Mouse (Mus musculus) hindbrain, embryonic 15.5 days (tissue): ENCODE results near the gene Ptprd. TPM values are rescaled to one million over a fixed set of nuclear protein-coding genes. Genes with fewer than 3 reads are reported as not detected.

Experiments
- ATAC-seq: fragments of 200-750 bp; cut with Nextera tagmentation; 2 replicates; pipeline ENCODE4 v1.8.0; 2017; ENCODE audit warnings: low read depth, moderate number of reproducible peaks, moderate TSS enrichment; ENCODE audit not compliant: low FRiP score
- H3K27ac ChIP-seq: fragments of 300-500 bp; sonication (generic); replicated peaks from 2 replicates; pipeline ENCODE4 v1.5.1; 2015; ENCODE audit warnings: mild to moderate bottlenecking, inconsistent platforms
- H3K27me3 ChIP-seq: fragments of 300-500 bp; sonication (generic); 2 replicates; pipeline ENCODE4 v1.6.1; 2015; ENCODE audit warnings: control low read depth, inconsistent platforms
- H3K36me3 ChIP-seq: fragments of 300-500 bp; sonication (generic); 2 replicates; pipeline ENCODE4 v1.6.1; 2015; ENCODE audit warnings: control low read depth, inconsistent platforms
- H3K4me1 ChIP-seq: fragments of 300-500 bp; sonication (generic); replicated peaks from 2 replicates; pipeline ENCODE4 v1.6.1; 2015; ENCODE audit warnings: control low read depth, inconsistent platforms
- H3K4me2 ChIP-seq: fragments of 300-500 bp; sonication (generic); 2 replicates; pipeline ENCODE4 v1.6.1; 2015; ENCODE audit warnings: moderate library complexity, mild to moderate bottlenecking, inconsistent platforms
- H3K4me3 ChIP-seq: fragments of 300-500 bp; sonication (generic); 2 replicates; pipeline ENCODE4 v1.5.1; 2015; ENCODE audit warnings: mild to moderate bottlenecking, inconsistent platforms
- H3K9ac ChIP-seq: fragments of 300-500 bp; sonication (generic); 2 replicates; pipeline ENCODE4 v1.6.1; 2015; ENCODE audit warnings: inconsistent platforms
- H3K9me3 ChIP-seq: fragments of 300-500 bp; sonication (generic); 2 replicates; pipeline ENCODE4 v1.6.1; 2016; ENCODE audit warnings: control low read depth, inconsistent platforms
- WGBS: fragments of 180-500 bp; shearing (Covaris S2); methylation state at CpG from one replicate; pipeline ENCODE4 v1.1.7; 2015; 5-methylcytosine and 5-hydroxymethylcytosine counted together
- polyA plus RNA-seq: library from polyadenylated mRNA; unstranded; fragments of >200 nt; fragmentation: Nextera tagmentation; extraction: Ambion mirVana; gene quantifications from 2 replicates; pipeline ENCODE4 v1.2.1, GENCODE M21; 2015

Ptprd gene
- polyA plus RNA-seq, 1 experiment from 2014 or later, result 78.2 TPM

DNA sequence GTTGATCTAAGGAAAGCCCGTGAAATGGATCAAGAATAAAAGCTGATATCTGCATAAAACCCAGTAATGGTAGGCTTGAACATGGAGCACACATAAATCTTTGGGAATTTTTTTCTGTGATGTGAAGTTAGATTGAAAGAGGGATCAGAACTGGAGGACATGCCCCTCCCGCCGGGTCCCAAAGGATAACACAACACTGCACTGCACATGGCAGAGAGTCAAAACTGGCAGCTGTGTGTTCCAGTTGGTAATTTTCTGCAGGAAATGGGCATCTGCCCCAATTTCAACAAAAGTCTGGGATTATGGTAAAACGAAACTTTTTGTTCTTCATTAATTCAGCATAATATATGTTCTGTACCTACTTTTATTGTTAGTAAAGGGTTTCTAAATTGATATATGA, 1409.1 kb downstream of the Ptprd start:
- peaks cover 5% of the 10 kb centered on the region; the same call in 1 of the 2 replicates for H3K4me1 ChIP-seq
- H3K9ac ChIP-seq, result no peak overlapping the region
- no peak overlapping the region for H3K4me2 ChIP-seq
- no peaks in the 10 kb centered on the region for H3K27me3 ChIP-seq
- H3K4me3 ChIP-seq, result no peak overlapping the region
- H3K36me3 ChIP-seq, result no peaks in the 10 kb centered on the region
- ATAC-seq, result no peak
- WGBS, result 75% methylated on average over 4 of the region's 4 CpGs
- H3K9me3 ChIP-seq, result no peaks in the 10 kb centered on the region
- H3K27ac ChIP-seq, result no peak overlapping the region

GRCm38 (mm10) chr4:76798010-76799007, 1413.5 kb downstream of the Ptprd start:
- H3K4me1 ChIP-seq, result peaks cover 5% of the 10 kb centered on the region; the same call in 1 of the 2 replicates
- no peak for ATAC-seq
- 28% methylated on average over 9 of the region's 9 CpGs for WGBS
- no peak overlapping the region for H3K4me3 ChIP-seq
- H3K9ac ChIP-seq, result no peak overlapping the region
- H3K27ac ChIP-seq, result no peak overlapping the region
- no peaks in the 10 kb centered on the region for H3K9me3 ChIP-seq
- no peak overlapping the region for H3K4me2 ChIP-seq
- H3K27me3 ChIP-seq, result no peaks in the 10 kb centered on the region
- H3K36me3 ChIP-seq, result no peaks in the 10 kb centered on the region

- no peak overlapping the region for H3K9ac ChIP-seq
- no peak overlapping the region for H3K27ac ChIP-seq
- H3K36me3 ChIP-seq, result no peaks in the 10 kb centered on the region
- no peak overlapping the region for H3K4me3 ChIP-seq
- WGBS, result 81% methylated on average over 2 of the region's 2 CpGs
- H3K4me1 ChIP-seq, result no peaks in the 10 kb centered on the region
- ATAC-seq, result no peak
- no peaks in the 10 kb centered on the region for H3K27me3 ChIP-seq
- no peak overlapping the region for H3K4me2 ChIP-seq
- H3K9me3 ChIP-seq, result no peaks in the 10 kb centered on the region
Observed at GRCm38 (mm10) chr4:76785389-76785788, 1426.4 kb downstream of the Ptprd start.

GRCm38 (mm10) chr4:76779558-76780124, 1432.1 kb downstream of the Ptprd start:
- no peaks in the 10 kb centered on the region for H3K9me3 ChIP-seq
- no peaks in the 10 kb centered on the region for H3K36me3 ChIP-seq
- H3K4me1 ChIP-seq, result no peaks in the 10 kb centered on the region
- no peak overlapping the region for H3K27ac ChIP-seq
- H3K4me3 ChIP-seq, result no peak overlapping the region
- no peak for ATAC-seq
- H3K9ac ChIP-seq, result no peak overlapping the region
- H3K27me3 ChIP-seq, result no peaks in the 10 kb centered on the region
- 58% methylated on average over 4 of the region's 4 CpGs for WGBS
- no peak overlapping the region for H3K4me2 ChIP-seq

GRCm38 (mm10) chr4:76766918-76767317, 1444.8 kb downstream of the Ptprd start:
- Histone ChIP-seq H3K4me1 (no peaks in the 10 kb centered on the region), H3K27ac (no peak overlapping the region), H3K36me3 (no peaks in the 10 kb centered on the region), H3K27me3 (no peaks in the 10 kb centered on the region), H3K4me3 (no peak overlapping the region), H3K9me3 (no peaks in the 10 kb centered on the region), H3K9ac (no peak overlapping the region), H3K4me2 (no peak overlapping the region)
- 88% methylated on average over 3 of the region's 3 CpGs for WGBS
- no peak for ATAC-seq

- Histone ChIP-seq H3K36me3 (no peaks in the 10 kb centered on the region), H3K4me3 (no peak overlapping the region), H3K9ac (no peak overlapping the region), H3K9me3 (no peaks in the 10 kb centered on the region), H3K27me3 (no peaks in the 10 kb centered on the region), H3K4me1 (no peaks in the 10 kb centered on the region), H3K27ac (no peak overlapping the region), H3K4me2 (no peak overlapping the region)
- ATAC-seq, result no peak
- WGBS, result 82% methylated on average over 2 of the region's 2 CpGs
Observed at GRCm38 (mm10) chr4:76766429-76766828, 1445.3 kb downstream of the Ptprd start.

DNA sequence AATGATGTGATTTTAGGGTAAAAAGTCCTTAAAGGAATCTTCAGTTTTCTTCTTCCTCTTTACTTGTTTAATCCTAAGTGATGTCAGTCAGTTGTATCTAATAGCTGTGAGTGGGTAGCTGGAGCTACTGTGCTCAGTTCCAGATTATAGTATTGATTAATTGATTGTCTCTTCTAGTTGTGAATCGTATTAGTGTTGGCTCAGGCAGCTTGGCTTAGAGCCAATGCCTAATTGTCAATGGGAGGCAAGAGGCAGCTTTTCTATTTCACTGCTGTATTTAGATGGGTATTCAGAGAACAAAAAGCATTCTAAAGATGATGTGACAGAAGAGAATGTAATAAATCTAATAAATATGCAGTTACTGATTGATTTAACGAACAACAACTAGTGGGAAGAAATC, 1461.1 kb downstream of the Ptprd start:
- no peaks in the 10 kb centered on the region for H3K9me3 ChIP-seq
- no peak overlapping the region for H3K27ac ChIP-seq
- 23% methylated on average over 2 of the region's 2 CpGs for WGBS
- H3K4me2 ChIP-seq, result no peak overlapping the region
- no peaks in the 10 kb centered on the region for H3K27me3 ChIP-seq
- ATAC-seq, result no peak
- no peaks in the 10 kb centered on the region for H3K4me1 ChIP-seq
- no peaks in the 10 kb centered on the region for H3K36me3 ChIP-seq
- no peak overlapping the region for H3K4me3 ChIP-seq
- no peak overlapping the region for H3K9ac ChIP-seq

DNA sequence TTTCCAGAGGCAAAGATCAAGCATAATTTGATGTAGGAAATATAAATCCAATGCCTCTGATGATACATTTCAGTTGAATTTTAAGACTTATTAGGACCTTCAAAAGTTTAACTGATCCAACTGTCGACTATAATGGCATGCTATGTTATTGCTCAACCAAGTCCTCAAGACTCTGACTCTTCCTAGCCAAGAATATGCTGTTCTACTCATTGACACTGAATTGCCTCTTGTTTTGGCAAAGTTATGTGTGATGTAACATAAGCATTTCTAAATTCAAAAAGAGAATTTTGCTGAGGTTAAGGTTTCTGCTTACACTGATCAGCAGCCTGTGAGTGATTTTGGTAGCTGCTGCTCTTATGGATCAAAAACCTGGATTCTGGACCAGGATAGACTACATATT, 1475.9 kb downstream of the Ptprd start:
- Histone ChIP-seq H3K9me3 (no peaks in the 10 kb centered on the region), H3K9ac (no peak overlapping the region), H3K27ac (no peak overlapping the region), H3K36me3 (no peaks in the 10 kb centered on the region), H3K27me3 (no peaks in the 10 kb centered on the region), H3K4me1 (no peaks in the 10 kb centered on the region), H3K4me3 (no peak overlapping the region), H3K4me2 (no peak overlapping the region)
- no peak for ATAC-seq
- 80% methylated on average over 1 of the region's 1 CpGs for WGBS

DNA sequence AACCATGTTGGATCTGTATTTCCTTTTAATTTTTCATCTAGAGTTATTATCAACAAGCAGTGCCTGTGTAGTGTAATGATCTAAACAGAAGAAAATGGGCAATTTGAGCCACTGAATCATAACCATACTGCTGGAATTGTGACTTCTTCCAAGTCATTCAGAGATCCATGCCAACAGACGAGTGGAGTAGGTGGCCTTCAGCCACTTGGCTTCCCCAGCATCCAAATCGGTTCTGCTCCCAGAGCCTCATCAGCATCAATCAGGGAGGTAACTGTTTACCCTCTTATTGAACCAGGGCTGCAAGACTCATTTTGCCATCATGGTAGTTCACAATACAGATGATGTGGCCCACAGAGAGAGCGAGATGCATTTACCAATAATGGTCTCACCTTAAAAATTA, 1536.0 kb downstream of the Ptprd start:
- H3K36me3 ChIP-seq, result no peaks in the 10 kb centered on the region
- 87% methylated on average over 3 of the region's 3 CpGs for WGBS
- H3K4me3 ChIP-seq, result no peak overlapping the region
- no peaks in the 10 kb centered on the region for H3K4me1 ChIP-seq
- no peaks in the 10 kb centered on the region for H3K9me3 ChIP-seq
- no peak overlapping the region for H3K9ac ChIP-seq
- H3K27ac ChIP-seq, result no peak overlapping the region
- no peaks in the 10 kb centered on the region for H3K27me3 ChIP-seq
- no peak for ATAC-seq
- H3K4me2 ChIP-seq, result no peak overlapping the region

- no peak overlapping the region for H3K9ac ChIP-seq
- no peaks in the 10 kb centered on the region for H3K36me3 ChIP-seq
- no peaks in the 10 kb centered on the region for H3K9me3 ChIP-seq
- H3K4me2 ChIP-seq, result no peak overlapping the region
- no peaks in the 10 kb centered on the region for H3K27me3 ChIP-seq
- H3K4me1 ChIP-seq, result no peaks in the 10 kb centered on the region
- ATAC-seq, result no peak
- H3K27ac ChIP-seq, result no peak overlapping the region
- H3K4me3 ChIP-seq, result no peak overlapping the region
Observed at GRCm38 (mm10) chr4:76673224-76673623, 1538.5 kb downstream of the Ptprd start.

- H3K9me3 ChIP-seq, result no peaks in the 10 kb centered on the region
- no peaks in the 10 kb centered on the region for H3K27me3 ChIP-seq
- no peaks in the 10 kb centered on the region for H3K4me1 ChIP-seq
- no peak overlapping the region for H3K27ac ChIP-seq
- ATAC-seq, result no peak
- no peak overlapping the region for H3K9ac ChIP-seq
- H3K36me3 ChIP-seq, result no peaks in the 10 kb centered on the region
- H3K4me2 ChIP-seq, result no peak overlapping the region
- H3K4me3 ChIP-seq, result no peak overlapping the region
Observed at GRCm38 (mm10) chr4:76672653-76673052, 1539.1 kb downstream of the Ptprd start.

- Histone ChIP-seq H3K9me3 (no peaks in the 10 kb centered on the region), H3K4me3 (no peak overlapping the region), H3K36me3 (no peaks in the 10 kb centered on the region), H3K4me1 (no peaks in the 10 kb centered on the region), H3K27ac (no peak overlapping the region), H3K4me2 (no peak overlapping the region), H3K27me3 (no peaks in the 10 kb centered on the region), H3K9ac (no peak overlapping the region)
- ATAC-seq, result no peak
- WGBS, result 68% methylated on average over 4 of the region's 4 CpGs
Observed at GRCm38 (mm10) chr4:76661725-76662124, 1550.0 kb downstream of the Ptprd start.
